25 mouse cellular contexts compared by ENCODE assay signal in genomic region chr14:17089089-17089634, GRCm38 (mm10).
A peak's percentile ranks its signal among the peaks of the same experiment; 100 is the strongest.
DNase-seq lines count a peak whose midpoint lies in the region; ATAC-seq and TF ChIP-seq lines count a peak whose summit lies in the region.
"Had no signal": no experiment of that assay in that cellular context is flagged by ENCODE, and none has a peak within 500 bp of the region (broad histone marks: within the 10 kb centered on the region; RNA-seq: fewer than 3 reads in every experiment).

No protein-coding gene starts in this region.

- H3K27ac ChIP-seq in forebrain, embryonic 16.5 days (ENCODE audit: low read length) = peak overlapping the region; percentile 0; the same call in 1 of the 2 replicates
- H3K27ac ChIP-seq in forebrain, embryonic 13.5 days = no peak overlapping the region
- no peak overlapping the region for H3K27ac ChIP-seq in lung, embryonic 15.5 days
- H3K27ac ChIP-seq in midbrain, embryonic 16.5 days (ENCODE audit: low read length) = no peak overlapping the region
- no peak overlapping the region for H3K27ac ChIP-seq in midbrain, postnatal 0 days (ENCODE audit: low read depth, low read length)
- H3K27ac ChIP-seq: embryonic facial prominence, embryonic 10.5 days; embryonic facial prominence, embryonic 15.5 days; heart, embryonic 13.5 days; hindbrain, embryonic 15.5 days; liver, embryonic 15.5 days; neural tube, embryonic 15.5 days had no signal

- H3K36me3 ChIP-seq in forebrain, embryonic 16.5 days (ENCODE audit: control insufficient read depth, insufficient read depth) = no peaks in the 10 kb centered on the region
- no peaks in the 10 kb centered on the region for H3K36me3 ChIP-seq in forebrain, embryonic 13.5 days (ENCODE audit: poor library complexity, severe bottlenecking)
- H3K36me3 ChIP-seq in lung, embryonic 15.5 days = no peaks in the 10 kb centered on the region
- no peaks in the 10 kb centered on the region for H3K36me3 ChIP-seq in midbrain, embryonic 16.5 days (ENCODE audit: control insufficient read depth, insufficient read depth, low read length)
- no peaks in the 10 kb centered on the region for H3K36me3 ChIP-seq in midbrain, postnatal 0 days (ENCODE audit: insufficient read depth, low read length)
- H3K36me3 ChIP-seq: embryonic facial prominence, embryonic 10.5 days; embryonic facial prominence, embryonic 15.5 days; G1E; heart, embryonic 13.5 days; hindbrain, embryonic 15.5 days; liver, embryonic 15.5 days; neural tube, embryonic 15.5 days had no signal

- H3K4me2 ChIP-seq in forebrain, embryonic 16.5 days (ENCODE audit: low read length) = no peak overlapping the region
- no peak overlapping the region for H3K4me2 ChIP-seq in forebrain, embryonic 13.5 days
- H3K4me2 ChIP-seq in lung, embryonic 15.5 days = no peak overlapping the region
- no peak overlapping the region for H3K4me2 ChIP-seq in midbrain, embryonic 16.5 days (ENCODE audit: low read length)
- no peak overlapping the region for H3K4me2 ChIP-seq in midbrain, postnatal 0 days (ENCODE audit: low read depth, low read length, poor library complexity, severe bottlenecking)
- H3K4me2 ChIP-seq: embryonic facial prominence, embryonic 15.5 days; heart, embryonic 13.5 days; hindbrain, embryonic 15.5 days; liver, embryonic 15.5 days; neural tube, embryonic 15.5 days had no signal

- no peak overlapping the region for H3K9ac ChIP-seq in forebrain, embryonic 16.5 days (replicated peaks; ENCODE audit: low read depth, low read length)
- no peak overlapping the region for H3K9ac ChIP-seq in forebrain, embryonic 13.5 days
- H3K9ac ChIP-seq in lung, embryonic 15.5 days = no peak overlapping the region
- no peak overlapping the region for H3K9ac ChIP-seq in midbrain, embryonic 16.5 days (ENCODE audit: low read depth, low read length)
- no peak overlapping the region for H3K9ac ChIP-seq in midbrain, postnatal 0 days (replicated peaks; ENCODE audit: low read length, poor library complexity, severe bottlenecking)
- H3K9ac ChIP-seq: embryonic facial prominence, embryonic 15.5 days; heart, embryonic 13.5 days; hindbrain, embryonic 15.5 days; liver, embryonic 15.5 days; neural tube, embryonic 15.5 days had no signal

- no peak for DNase-seq in lung, adult 2 months
- DNase-seq in midbrain, postnatal 0 days (ENCODE audit: low spot score) = no peak
- DNase-seq in spleen, postnatal 36 days (ENCODE audit: low spot score in 2 of 2) = no peak
- DNase-seq: adrenal gland, adult 8-10 months; cerebellum, adult 8-10 months; cerebellum, postnatal 25 days; gastrocnemius, postnatal 10 days; heart, postnatal 10 days; kidney, adult 11 months; kidney, postnatal 14 days; layer of hippocampus, adult 9-11 months; liver; right cerebral cortex, postnatal 14 days; thymus, postnatal 4 days had no signal

- no peaks in the 10 kb centered on the region for H3K27me3 ChIP-seq in forebrain, embryonic 16.5 days (replicated peaks; ENCODE audit: control insufficient read depth, insufficient read depth, low read length)
- no peaks in the 10 kb centered on the region for H3K27me3 ChIP-seq in forebrain, embryonic 13.5 days
- H3K27me3 ChIP-seq in lung, embryonic 15.5 days = no peaks in the 10 kb centered on the region
- H3K27me3 ChIP-seq in midbrain, embryonic 16.5 days (ENCODE audit: control insufficient read depth, insufficient read depth, low read depth, low read length) = no peaks in the 10 kb centered on the region
- H3K27me3 ChIP-seq in midbrain, postnatal 0 days (ENCODE audit: insufficient read depth, low read length) = no peaks in the 10 kb centered on the region
- H3K27me3 ChIP-seq: embryonic facial prominence, embryonic 15.5 days; heart, embryonic 13.5 days; hindbrain, embryonic 15.5 days; liver, embryonic 15.5 days; neural tube, embryonic 15.5 days had no signal

- TF ChIP-seq POLR2A in lung, adult 2 months (IDR thresholded peaks at IDR 0.05; ENCODE audit: borderline replicate concordance, extremely low read depth, low read depth, low read length) = no peak

- TF ChIP-seq CTCF in lung, adult 2 months (IDR thresholded peaks at IDR 0.05; ENCODE audit: insufficient read depth, low read length) = no peak
- TF ChIP-seq CTCF in midbrain, postnatal 0 days (IDR thresholded peaks at IDR 0.05) = no peak

- ATAC-seq in forebrain, embryonic 16.5 days = 0 out of 2 replicates have a peak, but pooled peaks have one; percentile 28
- no peak for ATAC-seq in forebrain, embryonic 13.5 days
- peak; percentile 67; the same call in 1 of the 2 replicates for ATAC-seq in lung, embryonic 15.5 days (ENCODE audit: borderline replicate concordance, extremely low read depth, low FRiP score, low TSS enrichment)
- peak; percentile 51 for ATAC-seq in midbrain, embryonic 16.5 days
- no peak for ATAC-seq in midbrain, postnatal 0 days (ENCODE audit: low FRiP score)

- H3K4me3 ChIP-seq in forebrain, embryonic 16.5 days (replicated peaks; ENCODE audit: low read length) = no peak overlapping the region
- H3K4me3 ChIP-seq in forebrain, embryonic 13.5 days = no peak overlapping the region
- no peak overlapping the region for H3K4me3 ChIP-seq in lung, embryonic 15.5 days
- H3K4me3 ChIP-seq in lung, adult 2 months (replicated peaks; ENCODE audit: extremely low read depth, low read depth, low read length) = no peak overlapping the region
- H3K4me3 ChIP-seq in midbrain, embryonic 16.5 days (ENCODE audit: low read depth, low read length) = no peak overlapping the region
- H3K4me3 ChIP-seq in midbrain, postnatal 0 days (ENCODE audit: low read depth, low read length) = no peak overlapping the region
- H3K4me3 ChIP-seq: embryonic facial prominence, embryonic 10.5 days; embryonic facial prominence, embryonic 15.5 days; heart, embryonic 13.5 days; hindbrain, embryonic 15.5 days; liver, embryonic 15.5 days; neural tube, embryonic 15.5 days had no signal

- H3K9me3 ChIP-seq in forebrain, embryonic 16.5 days (ENCODE audit: control insufficient read depth, low read length) = no peaks in the 10 kb centered on the region
- no peaks in the 10 kb centered on the region for H3K9me3 ChIP-seq in forebrain, embryonic 13.5 days (replicated peaks)
- H3K9me3 ChIP-seq in lung, embryonic 15.5 days = no peaks in the 10 kb centered on the region
- no peaks in the 10 kb centered on the region for H3K9me3 ChIP-seq in midbrain, embryonic 16.5 days (replicated peaks; ENCODE audit: control insufficient read depth, low read length, poor library complexity, severe bottlenecking)
- no peaks in the 10 kb centered on the region for H3K9me3 ChIP-seq in midbrain, postnatal 0 days (ENCODE audit: low read length)
- H3K9me3 ChIP-seq: embryonic facial prominence, embryonic 10.5 days; embryonic facial prominence, embryonic 15.5 days; G1E; heart, embryonic 13.5 days; hindbrain, embryonic 15.5 days; liver, embryonic 15.5 days; neural tube, embryonic 15.5 days had no signal

- no peaks in the 10 kb centered on the region for H3K4me1 ChIP-seq in forebrain, embryonic 16.5 days (replicated peaks; ENCODE audit: control insufficient read depth, insufficient read depth, low read length)
- peaks cover 4% of the 10 kb centered on the region; the same call in 1 of the 2 replicates for H3K4me1 ChIP-seq in forebrain, embryonic 13.5 days
- H3K4me1 ChIP-seq in lung, embryonic 15.5 days = peaks cover 7% of the 10 kb centered on the region; the same call in 1 of the 2 replicates
- H3K4me1 ChIP-seq in lung, adult 2 months (ENCODE audit: control insufficient read depth, insufficient read depth, low read length) = peaks cover 3% of the 10 kb centered on the region; the same call in 1 of the 2 replicates
- H3K4me1 ChIP-seq in midbrain, embryonic 16.5 days (ENCODE audit: control insufficient read depth, insufficient read depth, low read length) = 0 out of 2 replicates have a peak, but pooled peaks cover 4% of the 10 kb centered on the region
- 0 out of 2 replicates have a peak, but pooled peaks cover 3% of the 10 kb centered on the region for H3K4me1 ChIP-seq in midbrain, postnatal 0 days (ENCODE audit: insufficient read depth, low read length)
- H3K4me1 ChIP-seq: embryonic facial prominence, embryonic 15.5 days; liver, embryonic 15.5 days; neural tube, embryonic 15.5 days had no signal

Comparison
In these comparisons a context has a peak if more than half of its experiments do, and no peak if none do; other contexts are left out.
1. ATAC-seq: peak in forebrain, embryonic 16.5 days (single experiment), lung, embryonic 15.5 days (single experiment) and midbrain, embryonic 16.5 days (single experiment); none in forebrain, embryonic 13.5 days (single experiment) and midbrain, postnatal 0 days (single experiment).